Mouse (Mus musculus) ES-E14 (cell line): ENCODE data around the gene Grsf1.

Experiments used
- CHD2 ChIP-seq: IDR thresholded peaks from 2 replicates; pipeline ENCODE4 v1.6.1; 2014; ENCODE audit warnings: mild to moderate bottlenecking, low read depth, low read length, inconsistent platforms
- HCFC1 ChIP-seq: IDR thresholded peaks from 2 replicates; pipeline ENCODE4 v1.6.1; 2012; ENCODE audit warnings: low read length, inconsistent platforms, borderline replicate concordance; ENCODE audit not compliant: insufficient read depth
- MAFK ChIP-seq: IDR thresholded peaks from 2 replicates; pipeline ENCODE4 v1.6.1; 2014; ENCODE audit warnings: mild to moderate bottlenecking, low read depth, low read length, inconsistent platforms; ENCODE audit not compliant: insufficient read depth
- ZC3H11A ChIP-seq: IDR thresholded peaks from 2 replicates; pipeline ENCODE4 v1.6.1; 2012; ENCODE audit warnings: low read depth, mild to moderate bottlenecking, inconsistent platforms, low read length, borderline replicate concordance

GRCm38 (mm10) chr5:88684226-88684625 is 8.3 kb upstream of the Grsf1 start:
- TF ChIP-seq HCFC1: no peak
- no peak for TF ChIP-seq MAFK
- TF ChIP-seq ZC3H11A: no peak
- TF ChIP-seq CHD2: no peak
